Mouse (Mus musculus) heart, embryonic 13.5 days (tissue): ENCODE results near the gene Pygo2. TPM values are rescaled to one million over a fixed set of nuclear protein-coding genes. Genes with fewer than 3 reads are reported as not detected.

Experiments used
- ATAC-seq: fragments of 200-750 bp; cut with Nextera tagmentation; 2 replicates; pipeline ENCODE4 v1.8.0; 2017; ENCODE audit warnings: moderate TSS enrichment; ENCODE audit not compliant: insufficient number of reproducible peaks, low FRiP score, low TSS enrichment; ENCODE audit errors: extremely low read depth
- H3K27ac ChIP-seq: fragments of 300-500 bp; sonication (generic); replicated peaks from 2 replicates; pipeline ENCODE4 v1.5.1; 2015; ENCODE audit warnings: moderate library complexity, mild to moderate bottlenecking, inconsistent platforms
- H3K27me3 ChIP-seq: fragments of 300-500 bp; sonication (generic); replicated peaks from 2 replicates; pipeline ENCODE4 v1.6.1; 2015; ENCODE audit warnings: mild to moderate bottlenecking, inconsistent platforms
- H3K36me3 ChIP-seq: fragments of 300-500 bp; sonication (generic); 2 replicates; pipeline ENCODE4 v1.6.1; 2015; ENCODE audit warnings: mild to moderate bottlenecking, inconsistent platforms
- H3K4me1 ChIP-seq: fragments of 300-500 bp; sonication (generic); 2 replicates; pipeline ENCODE4 v1.6.1; 2015; ENCODE audit warnings: inconsistent platforms
- H3K4me2 ChIP-seq: fragments of 300-500 bp; sonication (generic); 2 replicates; pipeline ENCODE4 v1.6.1; 2015; ENCODE audit warnings: inconsistent platforms, mild to moderate bottlenecking, moderate library complexity
- H3K4me3 ChIP-seq: fragments of 300-500 bp; sonication (generic); 2 replicates; pipeline ENCODE4 v1.5.1; 2015; ENCODE audit warnings: moderate library complexity, mild to moderate bottlenecking, inconsistent platforms
- H3K9ac ChIP-seq: fragments of 300-500 bp; sonication (generic); 2 replicates; pipeline ENCODE4 v1.6.1; 2015; ENCODE audit warnings: inconsistent platforms, mild to moderate bottlenecking, moderate library complexity
- H3K9me3 ChIP-seq: fragments of 300-500 bp; sonication (generic); 2 replicates; pipeline ENCODE4 v1.6.1; 2016; ENCODE audit warnings: inconsistent platforms
- WGBS: fragments of 180-500 bp; shearing (Covaris S2); methylation state at CpG from one replicate; pipeline ENCODE4 v1.1.7; 2015; ENCODE audit warnings: mixed read lengths; 5-methylcytosine and 5-hydroxymethylcytosine counted together
- polyA plus RNA-seq: library from polyadenylated mRNA; unstranded; fragments of >200 nt; fragmentation: Nextera tagmentation; extraction: Ambion mirVana; gene quantifications from 2 replicates; pipeline ENCODE4 v1.2.1, GENCODE M21; 2015

Pygo2 gene
- polyA plus RNA-seq, 1 experiment from 2014 or later = 24.3 TPM

GRCm38 (mm10) chr3:89437269-89437668 is 7.3 kb downstream of the Pygo2 start:
- ATAC-seq = no peak
- H3K9ac ChIP-seq = peak overlapping the region; percentile 85
- peaks cover 57% of the 10 kb centered on the region for H3K36me3 ChIP-seq
- 28% methylated on average over 5 of the region's 5 CpGs for WGBS
- peak overlapping the region; percentile 79 for H3K4me2 ChIP-seq
- no peaks in the 10 kb centered on the region for H3K9me3 ChIP-seq
- H3K4me1 ChIP-seq = peaks cover 36% of the 10 kb centered on the region
- H3K27ac ChIP-seq = peak overlapping the region; percentile 85
- H3K27me3 ChIP-seq = no peaks in the 10 kb centered on the region
- peak overlapping the region; percentile 66 for H3K4me3 ChIP-seq

DNA sequence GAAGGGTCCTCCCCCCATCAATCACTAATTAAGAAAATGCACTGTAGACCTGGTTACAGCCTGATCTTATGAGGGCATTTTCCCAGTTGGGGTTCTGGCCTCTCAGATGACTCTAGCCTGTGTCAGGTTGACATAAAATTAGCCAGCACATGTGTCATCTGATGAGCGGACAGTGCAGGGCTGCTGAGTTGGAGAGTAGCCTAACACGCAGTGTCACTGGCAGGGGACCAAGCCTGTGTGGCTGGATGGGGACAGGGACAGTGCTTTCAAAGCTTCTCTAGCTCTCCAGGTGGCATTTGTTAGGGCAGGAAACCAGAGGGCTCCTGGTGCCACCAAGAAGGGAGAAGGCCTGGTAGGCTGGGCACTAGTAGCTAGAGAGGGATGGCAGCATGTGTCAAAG is 10.7 kb downstream of the Pygo2 start:
- 85% methylated on average over 2 of the region's 2 CpGs for WGBS
- peaks cover 59% of the 10 kb centered on the region for H3K36me3 ChIP-seq
- ATAC-seq = no peak

GRCm38 (mm10) chr3:89448720-89449537 is 18.9 kb downstream of the Pygo2 start:
- Histone ChIP-seq H3K27ac (peak overlapping the region; percentile 93), H3K9me3 (no peaks in the 10 kb centered on the region), H3K4me3 (0 out of 2 replicates have a peak overlapping the region, but pooled peaks have one; percentile 3), H3K9ac (peak overlapping the region; percentile 65), H3K36me3 (peaks cover 45% of the 10 kb centered on the region), H3K4me2 (peak overlapping the region; percentile 47), H3K4me1 (peaks cover 50% of the 10 kb centered on the region), H3K27me3 (no peaks in the 10 kb centered on the region)
- ATAC-seq = peak; percentile 33; the same call in 1 of the 2 replicates
- 33% methylated on average over 13 of the region's 13 CpGs for WGBS

More for the DNA sequence above, 10.7 kb downstream of the Pygo2 start:
- Histone ChIP-seq H3K4me2 (no peak overlapping the region), H3K27me3 (no peaks in the 10 kb centered on the region), H3K4me1 (peaks cover 26% of the 10 kb centered on the region), H3K4me3 (no peak overlapping the region), H3K9ac (no peak overlapping the region), H3K27ac (no peak overlapping the region), H3K9me3 (no peaks in the 10 kb centered on the region)

DNA sequence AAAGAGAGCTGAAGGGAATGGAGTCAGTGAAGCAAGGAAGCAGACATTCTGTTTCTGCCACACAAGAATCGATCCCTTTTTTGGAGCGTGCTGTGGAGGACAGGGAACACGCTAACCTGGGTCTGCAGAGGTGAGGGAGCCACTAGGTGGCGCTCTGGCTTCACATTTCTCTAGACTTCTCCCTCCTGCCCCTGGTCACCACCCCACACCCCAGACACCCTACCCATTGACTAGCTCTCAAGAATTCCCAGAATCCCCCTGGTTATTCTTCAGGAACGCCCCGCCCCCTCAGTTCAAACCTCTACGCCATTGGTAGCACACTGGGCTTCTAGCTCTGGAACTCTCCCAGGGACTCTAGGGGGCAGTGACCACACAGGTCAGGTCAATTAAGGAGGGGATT is 19.5 kb downstream of the Pygo2 start:
- Histone ChIP-seq H3K27me3 (no peaks in the 10 kb centered on the region), H3K4me2 (peak overlapping the region; percentile 47), H3K9me3 (no peaks in the 10 kb centered on the region), H3K27ac (peak overlapping the region; percentile 93), H3K36me3 (peaks cover 39% of the 10 kb centered on the region), H3K4me3 (no peak overlapping the region), H3K4me1 (peaks cover 50% of the 10 kb centered on the region), H3K9ac (peak overlapping the region; percentile 65)
- 34% methylated on average over 7 of the region's 7 CpGs for WGBS
- no peak; the same call in 1 of the 2 replicates for ATAC-seq

GRCm38 (mm10) chr3:89451916-89452315 is 21.9 kb downstream of the Pygo2 start:
- WGBS = 38% methylated on average over 1 of the region's 1 CpGs
- 0 out of 2 replicates have a peak overlapping the region, but pooled peaks have one; percentile 12 for H3K27ac ChIP-seq
- H3K27me3 ChIP-seq = no peaks in the 10 kb centered on the region
- peaks cover 52% of the 10 kb centered on the region for H3K4me1 ChIP-seq
- H3K36me3 ChIP-seq = peaks cover 15% of the 10 kb centered on the region
- no peak for ATAC-seq
- no peaks in the 10 kb centered on the region for H3K9me3 ChIP-seq
- H3K4me2 ChIP-seq = no peak overlapping the region
- no peak overlapping the region for H3K4me3 ChIP-seq
- peak overlapping the region; percentile 68 for H3K9ac ChIP-seq

DNA sequence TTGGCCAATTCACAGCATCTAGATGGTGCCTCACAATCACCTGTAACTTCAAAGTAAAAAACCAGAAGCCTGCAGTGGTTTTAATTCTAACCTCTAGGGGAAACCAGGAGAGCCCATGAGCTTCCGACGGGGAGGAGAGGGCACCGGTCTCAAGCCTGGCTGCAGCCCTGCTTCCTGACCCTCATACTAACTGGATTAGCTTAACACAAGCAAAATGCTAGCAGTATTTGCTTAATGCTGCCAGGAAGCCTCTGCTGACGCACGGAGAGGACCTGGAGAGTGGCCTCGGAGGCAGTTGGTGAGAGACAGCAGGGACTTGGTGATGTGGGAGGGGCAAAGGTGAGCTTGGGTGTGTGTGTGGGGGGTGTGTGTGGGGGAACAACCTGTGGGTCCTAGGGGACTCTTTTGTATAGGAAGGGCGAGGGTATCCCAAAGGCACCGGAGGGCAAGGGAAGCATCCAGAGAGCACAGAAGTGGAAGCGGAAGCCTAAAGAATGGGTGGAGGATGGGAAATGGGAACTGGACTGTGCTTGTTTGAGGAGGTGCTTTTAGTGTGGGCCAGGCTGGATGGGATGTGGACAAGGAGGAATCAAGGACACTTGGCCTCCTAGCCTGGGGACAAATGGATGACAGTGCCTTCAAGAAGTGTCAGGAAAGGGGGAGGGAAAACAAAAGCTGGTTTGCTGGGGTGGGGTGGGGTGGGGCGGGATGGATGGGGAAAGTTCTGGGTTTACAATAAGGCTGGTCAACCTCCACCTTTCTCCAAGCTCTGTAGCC is 24.6 kb downstream of the Pygo2 start, which contains the start of gene Pmvk:
Gene Pmvk (plus strand): TSS at position 141 of the 777 bp plus-strand sequence.
- Histone ChIP-seq H3K4me3 (no peak within 1 kb of the TSS), H3K9me3 (no peaks in the 10 kb centered on the region), H3K36me3 (0 out of 2 replicates have a peak, but pooled peaks cover 3% of the 10 kb centered on the region), H3K4me2 (no peak within 1 kb of the TSS), H3K9ac (no peak within 1 kb of the TSS; the same call in 1 of the 2 replicates), H3K27me3 (no peaks in the 10 kb centered on the region), H3K4me1 (peaks cover 45% of the 10 kb centered on the region), H3K27ac (no peak within 1 kb of the TSS)
- ATAC-seq = no peak
- WGBS = 52% methylated on average over 10 of the region's 10 CpGs

DNA sequence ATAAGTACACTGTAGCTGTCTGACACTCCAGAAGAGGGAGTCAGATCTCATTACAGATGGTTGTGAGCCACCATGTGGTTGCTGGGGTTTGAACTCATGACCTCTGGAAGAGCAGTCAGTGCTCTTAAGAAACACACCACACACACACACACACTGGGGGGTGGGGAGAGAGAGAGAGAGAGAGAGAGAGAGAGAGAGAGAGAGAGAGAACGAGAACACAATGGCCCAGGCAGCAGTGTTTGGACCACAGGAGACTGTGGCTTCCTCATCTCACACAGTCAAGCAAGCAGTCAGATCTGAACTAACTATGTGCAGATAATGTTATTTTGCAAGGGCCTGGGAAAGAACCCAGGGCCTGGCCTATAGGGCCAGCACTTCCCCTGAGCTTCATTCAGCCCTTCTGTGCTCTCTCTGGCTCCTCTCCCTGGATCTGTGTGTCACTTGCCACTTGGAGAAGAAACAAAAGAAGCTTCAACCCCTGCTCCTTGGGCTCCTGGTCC is 25.8 kb downstream of the Pygo2 start:
- peaks cover 44% of the 10 kb centered on the region for H3K4me1 ChIP-seq
- ATAC-seq = no peak

GRCm38 (mm10) chr3:89456726-89457665 is 27.0 kb downstream of the Pygo2 start:
- Histone ChIP-seq H3K36me3 (peaks cover 8% of the 10 kb centered on the region; the same call in 1 of the 2 replicates), H3K27me3 (no peaks in the 10 kb centered on the region), H3K4me3 (no peak overlapping the region), H3K9ac (no peak overlapping the region), H3K4me1 (peaks cover 33% of the 10 kb centered on the region), H3K27ac (no peak overlapping the region), H3K4me2 (no peak overlapping the region), H3K9me3 (no peaks in the 10 kb centered on the region)
- no peak for ATAC-seq
- WGBS = 40% methylated on average over 10 of the region's 10 CpGs

More for the DNA sequence above, 25.8 kb downstream of the Pygo2 start:
- Histone ChIP-seq H3K27me3 (no peaks in the 10 kb centered on the region), H3K4me3 (no peak overlapping the region), H3K9ac (no peak overlapping the region), H3K9me3 (no peaks in the 10 kb centered on the region), H3K36me3 (no peaks in the 10 kb centered on the region), H3K27ac (no peak overlapping the region), H3K4me2 (no peak overlapping the region)
- 60% methylated on average over 1 of the region's 1 CpGs for WGBS

GRCm38 (mm10) chr3:89458372-89458964 is 28.5 kb downstream of the Pygo2 start:
- Histone ChIP-seq H3K9ac (peak overlapping the region; percentile 89; the same call in 1 of the 2 replicates), H3K27ac (peak overlapping the region; percentile 89), H3K36me3 (peaks cover 9% of the 10 kb centered on the region; the same call in 1 of the 2 replicates), H3K4me2 (peak overlapping the region; percentile 88), H3K27me3 (no peaks in the 10 kb centered on the region), H3K4me3 (peak overlapping the region; percentile 72), H3K9me3 (no peaks in the 10 kb centered on the region), H3K4me1 (peaks cover 27% of the 10 kb centered on the region)
- 40% methylated on average over 13 of the region's 13 CpGs for WGBS
- ATAC-seq = no peak; the same call in 1 of the 2 replicates
